Mouse (Mus musculus) kidney, adult 2 months (tissue): ENCODE data around the gene Slc4a2.

Source experiments
- CTCF ChIP-seq: fragments of 200-500 bp; conservative IDR thresholded peaks from 2 replicates; pipeline ENCODE4 v1.5.1; 2011; ENCODE audit warnings: low read depth, mild to moderate bottlenecking, control low read depth, low read length, moderate library complexity, mixed read lengths; ENCODE audit not compliant: insufficient read depth, insufficient read length
- POLR2A ChIP-seq: fragments of 200-500 bp; IDR thresholded peaks from one replicate; pipeline ENCODE4 v1.6.1; 2011; ENCODE audit warnings: low read depth, low read length, control low read depth

GRCm38 (mm10) chr5:24474025-24474722, 50.5 kb downstream of the Slc4a2 start:
- TF ChIP-seq CTCF (no peak), POLR2A (no peak)
